Mouse (Mus musculus): Measurements from ENCODE around the gene Sema5b.

DNA sequence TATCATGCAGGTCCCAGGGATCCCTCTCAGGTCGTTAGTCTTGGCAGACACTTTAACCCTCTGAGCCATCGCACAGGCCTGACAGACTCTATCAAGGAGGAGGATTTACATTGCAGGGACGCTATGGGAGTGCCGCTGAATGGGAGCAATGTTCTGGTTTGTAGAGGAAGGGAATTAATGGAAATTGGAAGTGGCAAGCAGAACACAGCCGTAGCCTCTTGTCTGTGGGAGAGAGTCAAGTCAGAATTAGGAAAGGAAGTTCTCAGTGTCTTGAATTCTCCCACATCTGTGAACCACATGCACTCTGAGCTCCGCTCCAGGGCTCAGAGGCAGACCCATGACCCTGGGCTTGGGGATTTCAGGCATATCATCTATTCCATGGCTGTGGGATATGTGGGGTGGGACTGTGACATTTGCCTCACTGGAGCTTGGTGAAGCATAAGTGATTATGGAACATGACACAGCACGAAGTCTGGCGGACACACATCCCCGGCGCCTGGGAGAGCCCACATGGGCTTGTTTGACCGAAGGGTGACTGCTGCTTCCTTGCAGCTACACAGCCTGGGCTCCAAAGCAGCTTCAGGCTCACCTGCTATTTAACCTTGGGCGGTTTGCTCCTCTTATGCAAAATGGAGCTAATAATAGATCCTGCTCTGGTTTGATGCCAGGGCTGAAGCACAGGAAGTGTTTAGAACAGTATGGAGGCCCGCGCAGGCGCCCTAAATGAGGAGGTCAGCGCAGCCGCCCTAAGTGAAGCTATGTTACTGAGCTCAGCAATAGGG lies 140.6 kb downstream of the Sema5b start:
- no peak for TF ChIP-seq CTCF (IDR thresholded peaks at IDR 0.05)
- TF ChIP-seq EP300 (IDR thresholded peaks at IDR 0.05), result no peak
